ENCODE assay signal across 2 mouse cellular contexts in genomic region chr12:23902978-23903377, GRCm38 (mm10).
DNase-seq lines count a peak whose midpoint lies in the region; ATAC-seq and TF ChIP-seq lines count a peak whose summit lies in the region.
"Not testable (repeated sequence)": the region's sequence is repeated elsewhere in the genome, so short reads cannot be mapped to it uniquely, and the experiment has no call there.

No protein-coding gene starts in this region.

- not testable (repeated sequence) for DNase-seq in G1E (ENCODE audit: low spot score)
- peak; percentile 64 for DNase-seq in heart, adult 11 months

- H3K9me3 ChIP-seq in G1E (replicated peaks): not testable (repeated sequence)

- not testable (repeated sequence) for H3K4me1 ChIP-seq in G1E (ENCODE audit: insufficient read depth, low read depth, low read length)

- TF ChIP-seq CTCF in G1E (IDR thresholded peaks at IDR 0.05; ENCODE audit: low read depth, low read length): not testable (repeated sequence)

- H3K27me3 ChIP-seq in G1E (ENCODE audit: insufficient read depth, low read length): not testable (repeated sequence)

- peak; percentile 60 for ATAC-seq in G1E (ENCODE audit: extremely low read depth, insufficient number of reproducible peaks, low FRiP score, poor library complexity, severe bottlenecking)

- H3K36me3 ChIP-seq in G1E (replicated peaks): not testable (repeated sequence)

- H3K4me3 ChIP-seq in G1E (ENCODE audit: low read depth, low read length): not testable (repeated sequence)
